Mouse (Mus musculus): ENCODE data around the gene Arpc5. TPM values are rescaled to one million over a fixed set of nuclear protein-coding genes. Genes with fewer than 3 reads are reported as not detected.

Gene Arpc5
- polyA plus RNA-seq (2012; rRNA removed): 53.4 and 63.2 TPM in 2 replicates

DNA sequence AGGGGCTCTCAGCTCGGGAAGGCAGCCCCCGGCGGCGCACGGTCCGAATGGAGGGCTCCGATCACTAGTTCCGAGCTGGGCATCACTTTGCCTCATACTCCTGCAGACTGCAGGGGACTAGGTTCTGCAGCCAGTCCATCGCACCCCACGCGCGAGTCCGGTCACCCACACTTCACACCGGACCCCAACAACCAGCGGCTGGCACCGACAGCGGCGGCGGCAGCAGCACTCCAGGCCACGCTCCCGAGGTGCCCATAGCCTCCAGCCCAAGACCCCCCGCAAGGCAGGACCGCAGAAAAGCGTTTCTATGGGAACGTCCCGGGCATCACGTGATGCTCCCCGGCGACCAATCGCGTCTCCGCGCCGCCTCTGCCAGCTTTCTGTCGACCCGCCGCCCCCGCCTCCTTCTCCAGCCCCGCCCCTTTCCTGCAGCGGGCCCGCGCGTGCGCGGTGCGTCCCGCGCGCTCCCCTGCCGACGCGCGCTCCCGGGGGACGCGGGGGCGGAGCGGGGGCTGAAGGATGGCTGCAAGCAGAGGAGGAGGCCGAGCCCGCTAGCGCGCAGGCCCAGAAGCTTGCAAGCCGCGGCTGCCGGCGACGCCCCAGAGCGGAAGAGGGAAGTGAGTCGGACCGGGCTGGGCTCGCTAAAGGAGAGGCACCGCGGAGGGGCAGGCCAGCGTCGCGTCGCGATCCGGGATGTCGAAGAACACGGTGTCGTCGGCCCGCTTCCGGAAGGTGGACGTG lies at the start of gene Arpc5, which contains the start of gene Rgl1:
TSS of gene Arpc5 (plus strand) at position 511 of the 741 bp plus-strand sequence.
TSS of gene Rgl1 (minus strand) at position 320 of the 741 bp plus-strand sequence.

GRCm38 (mm10) chr1:152750312-152750965 lies 15.9 kb upstream of the Arpc5 start, which contains the start of gene Apobec4:
Gene Apobec4 (plus strand): TSS chr1:152750551.

DNA sequence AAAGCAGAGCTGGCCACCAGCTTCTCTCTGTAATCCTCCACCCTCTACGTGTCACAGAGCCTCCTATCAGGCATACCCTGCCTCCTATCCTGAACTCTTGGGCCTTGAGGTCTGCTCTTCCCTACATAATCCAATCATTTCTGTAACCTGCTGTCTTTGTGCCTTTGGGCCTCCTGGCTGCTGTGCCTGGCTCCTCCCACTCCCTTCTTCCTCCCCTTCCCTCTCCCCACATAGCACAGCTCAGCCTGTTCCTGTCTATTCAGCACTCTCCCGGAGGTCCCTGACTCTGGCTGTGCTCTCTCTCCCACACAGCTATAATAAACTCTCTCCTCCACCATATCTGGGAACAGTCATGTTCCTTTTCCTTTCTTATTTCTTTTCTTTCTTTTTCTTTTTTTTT lies 33.6 kb downstream of the Arpc5 start, which contains the start of gene Ncf2:
TSS of gene Ncf2 (plus strand) at position 298 of the 400 bp plus-strand sequence.

Other genes with a start within 250 kb of the Arpc5 start
- 0.10 TPM in 1 of 2 replicates, not detected in the other for gene Apobec4, start 16.0 kb upstream of the Arpc5 start, polyA plus RNA-seq (2012; rRNA removed)
- gene Rgl1, start 191 bp upstream of the Arpc5 start, polyA plus RNA-seq (2012; rRNA removed): 10.3 and 12.4 TPM in 2 replicates
- 7.0 and 7.9 TPM in 2 replicates for gene Ncf2, start 33.7 kb downstream of the Arpc5 start, polyA plus RNA-seq (2012; rRNA removed)
- gene Smg7, start 136.1 kb downstream of the Arpc5 start, polyA plus RNA-seq (2012; rRNA removed): 20.8 and 38.9 TPM in 2 replicates
- gene Nmnat2, start 188.5 kb downstream of the Arpc5 start, polyA plus RNA-seq (2012; rRNA removed): 2.8 and 2.9 TPM in 2 replicates